Mouse (Mus musculus) embryonic facial prominence, embryonic 12.5 days (tissue): ENCODE results near the gene Mok. TPM values are rescaled to one million over a fixed set of nuclear protein-coding genes. Genes with fewer than 3 reads are reported as not detected.

Experiments
- polyA plus RNA-seq: library from polyadenylated mRNA; unstranded; fragments of >200 nt; fragmentation: Nextera tagmentation; extraction: Ambion mirVana; gene quantifications from 2 replicates; pipeline ENCODE4 v1.2.1, GENCODE M21; 2016

The Mok gene
- polyA plus RNA-seq, 1 experiment from 2014 or later = 7.2 TPM

Other genes starting within 250 kb of the Mok start
- 57.2 and 60.5 TPM in 2 replicates for gene Dync1h1, start 239.5 kb downstream of the Mok start, polyA plus RNA-seq
- 0.24 TPM in 1 of 2 replicates, not detected in the other for gene 1700001K19Rik, start 158.3 kb downstream of the Mok start, polyA plus RNA-seq
- gene Hsp90aa1, start 138.2 kb downstream of the Mok start, polyA plus RNA-seq = 841 and 859 TPM in 2 replicates
- 30.1 and 31.7 TPM in 2 replicates for gene Wdr20, start 103.0 kb downstream of the Mok start, polyA plus RNA-seq
- gene Zfp839, start 9.3 kb upstream of the Mok start, polyA plus RNA-seq = 8.9 and 9.0 TPM in 2 replicates
- gene Cinp, start 48.2 kb upstream of the Mok start, polyA plus RNA-seq = 70.0 and 75.6 TPM in 2 replicates
- gene Tecpr2, start 48.3 kb upstream of the Mok start, polyA plus RNA-seq = 5.7 and 6.2 TPM in 2 replicates
- gene Ankrd9, start 138.1 kb upstream of the Mok start, polyA plus RNA-seq = 16.0 and 17.5 TPM in 2 replicates
- 13.0 TPM in 2 replicates for gene Rcor1, start 198.4 kb upstream of the Mok start, polyA plus RNA-seq